Comparison of ENCODE assay signal across 8 mouse cellular contexts in genomic region chrX:103477507-103477906, GRCm38 (mm10). TPM values are rescaled to one million over a fixed set of nuclear protein-coding genes. Genes with fewer than 3 reads are reported as not detected.
A peak's percentile ranks its signal among the peaks of the same experiment; 100 is the strongest.
DNase-seq lines count a peak whose midpoint lies in the region; ATAC-seq lines count a peak whose summit lies in the region.

No protein-coding gene starts in this region.

- peak; percentile 83 for ATAC-seq in erythroid progenitor cell, adult 5-6 weeks (replicated peaks; ENCODE audit: low FRiP score, poor library complexity, severe bottlenecking)

- intact Hi-C loops in heart, postnatal 14 days (cut with DNase I), result no loop called here

- DNase-seq in MN1 (ENCODE audit: low spot score), result peak; percentile 73
- DNase-seq in brain, adult 2 months (ENCODE audit: low read depth, low spot score), result peak; percentile 80
- peak; percentile 36 to 70 for DNase-seq in heart, postnatal 14 days
- peak; percentile 7 for DNase-seq in layer of hippocampus, adult 9-11 months
- peak; percentile 39 to 74 for DNase-seq in lung, postnatal 4 days
- peak; percentile 40 for DNase-seq in right cerebral cortex, adult 18-20 months
- DNase-seq in yolk sac, embryonic 10.5 days (ENCODE audit: low spot score), result peak; percentile 32

RNA-seq across cellular contexts. Expression of gene Gm26992, which starts 55.7 kb away (rescaled TPM):
- total RNA-seq in erythroid progenitor cell, adult 5-6 weeks (2015; ENCODE audit: low replicate concordance), result not detected in 2 replicates
- total RNA-seq in erythroid progenitor cell, adult 5-6 weeks (2017; ENCODE audit: low replicate concordance), result not detected in 2 replicates
- total RNA-seq in heart, postnatal 14 days (2021), result not detected

Comparison
In these comparisons a context has a peak if more than half of its experiments do, and no peak if none do; other contexts are left out.
1. Peak in every context shown above with its lines: DNase-seq and ATAC-seq.
2. DNase-seq: peak in every context shown above with its lines; median percentile 80 in brain, adult 2 months; 73 in MN1; 56 in lung, postnatal 4 days; 53 in heart, postnatal 14 days; 40 in right cerebral cortex, adult 18-20 months; 32 in yolk sac, embryonic 10.5 days; 7 in layer of hippocampus, adult 9-11 months.